Mouse (Mus musculus): ENCODE results near the gene Atp1a3. TPM values are rescaled to one million over a fixed set of nuclear protein-coding genes. Genes with fewer than 3 reads are reported as not detected.

Gene Atp1a3
- total RNA-seq, 2 experiments from 2014 or later: 1.9 to 4.0 TPM

DNA sequence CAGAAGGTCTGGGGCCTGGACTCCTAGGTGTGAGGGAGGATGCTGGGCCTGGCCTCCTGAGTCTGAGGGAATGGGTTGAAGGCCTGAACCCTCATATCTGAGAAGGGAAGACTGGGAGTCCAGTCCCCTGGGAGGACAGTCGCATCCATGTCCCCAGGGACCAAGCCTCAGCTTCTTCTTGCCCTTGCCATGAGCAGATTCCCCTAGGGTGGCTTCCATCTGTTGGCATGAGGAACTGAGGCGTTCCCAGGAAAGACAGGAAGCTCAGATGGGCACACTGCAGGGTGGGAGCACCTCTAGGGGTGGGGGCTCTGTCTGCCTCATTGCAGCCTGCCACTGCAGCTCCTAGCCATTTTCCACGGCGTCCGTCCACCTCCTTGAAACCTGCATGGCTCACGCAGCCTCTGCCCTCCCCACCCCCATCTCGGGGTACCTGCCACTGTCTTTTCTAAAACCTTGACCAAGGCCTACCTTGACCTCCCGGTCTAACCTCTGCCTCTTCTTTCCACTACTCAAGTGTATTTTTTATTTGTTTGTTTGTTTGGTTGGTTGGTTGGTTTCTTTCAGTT, 1.9 kb downstream of the Atp1a3 start:
- DNase-seq: no peak

GRCm38 (mm10) chr7:25003291-25003690, 2.5 kb downstream of the Atp1a3 start:
- no peak for DNase-seq

DNA sequence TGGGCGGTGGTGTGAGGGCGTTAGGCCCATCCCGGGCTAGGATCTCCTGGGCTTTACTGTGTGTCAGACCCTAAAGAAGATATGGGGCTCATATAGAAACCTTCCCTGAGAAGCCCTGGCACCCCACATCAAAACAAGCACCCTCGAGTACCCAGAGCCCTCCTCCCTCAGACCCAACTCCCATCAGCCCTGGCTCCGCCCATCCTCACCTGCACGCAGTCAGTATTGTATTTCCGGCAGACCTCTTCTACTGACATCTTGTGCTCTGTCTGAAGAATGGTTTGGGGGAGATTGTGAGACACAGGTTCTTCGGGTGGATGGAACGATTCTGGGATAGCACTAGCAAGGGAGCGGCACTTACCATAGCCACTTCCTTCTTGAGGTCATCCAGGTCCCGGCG, 5.0 kb downstream of the Atp1a3 start:
- DNase-seq: no peak

GRCm38 (mm10) chr7:25000211-25000610, 5.5 kb downstream of the Atp1a3 start:
- DNase-seq: no peak

DNA sequence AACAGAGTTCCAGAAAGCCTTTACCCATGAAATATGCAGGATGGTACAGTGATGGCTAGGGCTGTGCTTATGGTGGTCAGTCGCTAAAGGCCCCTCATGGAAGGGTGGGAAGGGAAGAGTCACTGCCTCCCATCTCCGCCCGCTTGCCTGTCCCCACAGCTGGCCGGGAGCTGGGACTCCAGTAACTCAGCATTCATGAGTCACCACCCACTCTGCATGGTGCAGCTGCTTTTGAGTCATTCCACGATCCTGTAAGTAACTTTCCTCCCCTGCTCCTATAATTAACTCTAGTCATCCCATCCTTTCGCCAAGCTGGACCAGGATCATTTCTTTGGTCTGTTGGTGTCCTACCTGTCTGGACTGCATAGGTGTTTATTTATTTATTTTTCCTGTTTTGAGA, 12.7 kb downstream of the Atp1a3 start:
- DNase-seq: no peak

DNA sequence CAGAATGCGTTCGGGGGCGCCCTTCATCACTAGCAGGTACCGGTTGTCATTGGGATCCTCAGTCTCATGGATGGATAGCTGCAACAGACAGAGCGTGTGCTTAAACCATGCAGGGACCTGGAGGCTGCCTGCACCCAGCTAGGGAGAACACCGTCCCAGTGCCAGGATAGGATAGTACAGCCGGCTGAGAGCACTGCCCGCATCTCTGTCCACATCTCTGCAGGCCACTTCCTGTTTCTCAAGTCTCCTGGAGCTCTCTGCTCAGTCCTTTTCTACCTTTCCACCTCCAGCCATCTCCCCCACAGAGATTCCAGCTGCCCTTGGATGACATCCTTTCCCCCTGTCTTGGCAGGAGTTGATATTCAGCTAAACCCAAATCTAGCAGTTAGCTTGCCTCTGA, 15.3 kb downstream of the Atp1a3 start:
- no peak for DNase-seq

- no peak for DNase-seq
Measured at GRCm38 (mm10) chr7:24987941-24988340, 17.8 kb downstream of the Atp1a3 start.

GRCm38 (mm10) chr7:24985799-24986198, 20.0 kb downstream of the Atp1a3 start:
- no peak for DNase-seq

DNA sequence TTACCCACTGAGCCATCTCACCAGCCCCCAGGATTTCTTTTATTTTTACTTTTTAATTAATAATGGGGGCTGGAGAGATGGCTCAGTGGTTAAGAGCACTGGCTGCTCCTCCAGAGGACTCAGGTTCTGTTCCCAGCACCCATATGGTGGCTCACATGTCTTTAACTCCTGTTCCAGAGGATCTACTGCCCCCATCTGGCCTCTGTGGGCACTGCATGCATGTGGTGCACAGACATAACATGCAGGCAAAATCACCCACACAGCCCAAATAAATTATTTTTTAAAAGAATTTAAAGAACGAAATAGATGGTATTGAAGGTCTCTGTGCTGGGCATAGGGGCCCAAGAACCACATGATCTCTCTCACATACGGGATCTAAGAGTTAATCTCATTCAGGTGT, 21.5 kb downstream of the Atp1a3 start:
- no peak for DNase-seq

DNA sequence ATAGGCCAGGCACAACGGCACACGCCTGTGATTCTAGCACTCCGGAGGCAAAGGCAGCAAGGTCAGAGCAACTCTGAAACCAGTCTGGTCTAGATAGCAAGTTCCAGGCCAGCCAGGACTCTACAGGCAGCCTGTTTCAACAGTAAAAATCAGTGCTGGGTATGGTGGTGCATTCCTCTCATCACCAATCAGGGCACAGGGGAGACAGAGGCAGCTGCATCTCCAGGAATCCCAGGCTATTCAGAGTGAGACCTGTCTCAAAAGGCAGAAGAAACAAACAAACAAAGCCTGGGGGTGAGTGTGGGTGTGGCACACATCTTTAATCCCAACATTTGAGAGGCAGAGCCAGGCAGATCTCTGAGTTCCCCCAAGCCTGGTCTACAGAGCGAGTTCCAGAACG, 22.4 kb downstream of the Atp1a3 start:
- DNase-seq: no peak

DNA sequence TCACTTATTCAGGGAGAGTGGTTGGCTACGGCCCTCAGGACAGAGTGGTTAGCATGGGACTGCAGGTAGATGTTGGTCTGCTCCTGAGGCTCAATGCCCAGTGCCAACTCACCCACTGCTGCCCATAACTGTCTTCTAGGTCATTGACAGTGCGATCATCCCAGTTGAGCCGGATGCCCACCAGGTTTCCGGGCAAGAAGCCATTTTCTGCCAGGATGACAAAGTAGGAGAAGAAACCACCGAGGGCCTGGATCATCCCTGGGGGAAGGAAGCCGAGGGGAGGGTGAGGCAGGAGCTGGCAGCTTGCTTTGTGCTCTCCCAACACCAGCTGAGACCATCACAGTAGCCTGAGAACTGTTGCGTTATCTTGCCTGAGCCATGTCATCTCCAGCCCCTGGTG, 25.3 kb downstream of the Atp1a3 start:
- DNase-seq: no peak

GRCm38 (mm10) chr7:24978781-24979180, 27.0 kb downstream of the Atp1a3 start:
- DNase-seq: no peak

DNA sequence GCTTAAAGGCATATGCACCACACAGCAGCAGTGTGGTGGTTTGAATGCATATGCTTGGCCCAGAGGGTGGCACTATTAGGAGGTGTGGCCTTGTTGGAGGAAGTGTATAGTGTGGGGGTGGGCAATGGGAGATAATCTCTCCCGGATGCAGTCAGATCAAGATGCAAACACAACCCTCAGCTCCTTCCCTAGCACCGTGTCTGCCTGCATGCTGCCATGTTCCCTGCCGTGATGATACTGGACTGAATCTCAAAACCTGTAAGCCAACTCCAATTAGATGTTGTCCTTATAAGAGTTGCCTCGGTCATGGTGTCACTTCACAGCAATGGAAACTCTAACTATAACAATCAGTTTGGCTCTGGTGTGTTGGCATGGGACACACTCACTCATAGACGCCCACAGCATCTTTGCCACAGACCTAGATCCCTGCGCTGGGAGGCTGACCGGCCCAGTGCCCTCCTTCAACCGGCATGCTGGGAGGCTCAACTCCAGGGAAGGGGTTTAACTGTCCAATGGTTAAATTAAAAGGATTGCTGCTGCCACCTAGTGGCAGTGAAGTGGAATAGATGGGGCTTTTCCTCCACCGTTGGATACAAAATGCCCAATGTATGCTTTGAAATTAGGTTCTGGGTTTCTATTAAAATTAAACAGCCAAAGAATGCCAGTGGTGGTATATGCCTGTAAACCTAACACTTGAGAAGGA, 30.7 kb downstream of the Atp1a3 start:
- DNase-seq: no peak

GRCm38 (mm10) chr7:24973902-24974301, 31.9 kb downstream of the Atp1a3 start:
- DNase-seq: no peak

DNA sequence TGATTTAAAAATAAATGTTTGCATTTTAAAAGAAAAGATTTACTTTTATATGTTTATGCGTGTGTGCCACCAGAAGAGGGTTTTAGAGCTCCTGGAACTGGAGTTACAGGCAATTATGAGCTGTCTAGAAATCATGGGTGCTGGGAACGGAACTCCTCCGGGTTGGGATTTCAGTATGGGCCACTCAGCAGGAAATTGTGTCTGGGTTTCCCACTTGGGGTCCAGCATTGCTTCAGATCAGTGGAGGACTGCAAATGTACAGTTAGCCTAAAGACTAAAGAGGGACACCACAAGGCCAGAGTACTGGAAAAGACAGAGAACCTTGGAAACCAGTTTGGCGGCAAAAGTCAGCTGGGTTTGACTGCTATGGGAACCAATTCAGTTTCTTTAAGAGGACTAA, 32.5 kb downstream of the Atp1a3 start:
- DNase-seq: no peak

DNA sequence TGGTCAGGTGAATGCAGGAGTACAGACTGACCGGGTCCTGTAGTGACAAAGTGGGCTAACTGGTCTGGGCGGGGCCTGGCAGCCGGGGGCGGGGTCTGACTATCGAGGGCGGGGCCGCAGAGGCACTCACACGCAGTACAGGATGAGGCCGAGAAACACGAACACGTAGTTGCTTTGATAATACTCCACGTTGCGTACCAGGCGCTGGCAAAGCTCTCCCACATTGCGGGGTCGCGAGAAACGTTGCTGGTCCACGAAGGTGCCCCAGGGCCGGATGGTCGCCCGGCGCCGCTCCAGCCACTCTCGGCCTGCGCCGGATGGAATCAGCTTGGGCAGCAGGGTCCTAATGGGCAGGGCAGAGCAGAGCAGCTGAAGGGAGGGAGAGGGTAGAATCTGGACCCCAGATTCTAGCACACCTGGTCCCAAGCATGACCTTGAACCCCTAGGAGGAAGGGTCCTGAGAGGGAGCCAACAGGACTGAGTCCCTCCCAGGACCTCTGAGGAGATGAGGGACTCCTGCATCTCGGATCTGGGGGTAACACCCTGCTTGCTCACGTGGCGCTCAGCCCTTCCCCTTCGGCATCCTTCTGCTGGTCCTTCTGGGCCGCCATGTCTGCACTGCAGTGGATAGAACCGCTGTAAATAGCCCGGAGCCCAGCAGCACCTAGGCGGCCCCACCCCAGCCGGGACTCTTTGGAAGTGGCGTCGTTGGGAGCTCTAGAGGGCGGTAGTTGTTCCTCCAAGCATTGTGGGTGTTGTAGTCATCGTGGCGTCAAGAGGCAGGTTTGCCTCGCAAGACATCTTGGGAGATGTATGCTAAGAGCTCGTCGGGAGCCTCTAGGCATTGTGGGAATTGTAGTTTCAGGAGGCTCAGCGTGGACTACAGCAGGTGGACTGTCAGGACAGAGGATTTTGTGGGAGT, 33.5 kb downstream of the Atp1a3 start, which contains the start of gene Rabac1:
TSS of gene Rabac1 (minus strand) at position 783 of the 922 bp plus-strand sequence.
- peak; percentile 83 for DNase-seq

DNA sequence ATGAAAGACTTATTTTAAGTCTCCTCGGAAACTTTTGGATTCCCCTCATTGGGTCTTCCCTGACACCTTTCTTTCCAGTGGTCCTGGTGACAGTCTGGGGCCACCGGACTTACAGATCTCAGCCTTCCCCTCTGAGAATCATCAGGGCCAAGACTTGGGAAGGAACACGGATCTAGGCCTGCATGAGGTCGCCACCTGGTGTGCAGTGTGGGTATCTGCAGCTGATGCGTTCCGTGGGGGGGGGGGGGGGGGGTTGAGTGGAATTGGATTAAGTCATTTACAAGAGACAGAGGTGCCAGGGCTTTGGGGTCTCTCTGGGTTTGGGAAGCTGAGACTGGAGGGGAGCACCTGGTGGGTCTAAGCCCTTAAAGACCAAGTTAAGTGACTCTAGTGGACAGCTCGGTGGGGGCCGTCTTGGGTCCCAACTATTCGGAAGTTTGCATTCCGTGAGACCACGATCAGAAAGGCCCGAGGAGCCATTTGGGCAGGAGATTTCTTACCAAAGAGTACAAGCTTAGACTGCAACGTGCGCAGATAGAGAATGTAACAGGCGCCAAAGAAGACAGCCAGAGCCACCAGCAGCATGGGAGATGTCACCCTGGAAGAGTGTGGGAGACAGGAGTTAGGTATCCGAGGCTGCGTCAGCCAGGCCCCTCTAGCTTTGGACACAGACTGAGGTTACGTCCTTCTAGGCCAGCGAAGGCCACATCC, 34.3 kb downstream of the Atp1a3 start:
- peak; percentile 15 for DNase-seq

DNA sequence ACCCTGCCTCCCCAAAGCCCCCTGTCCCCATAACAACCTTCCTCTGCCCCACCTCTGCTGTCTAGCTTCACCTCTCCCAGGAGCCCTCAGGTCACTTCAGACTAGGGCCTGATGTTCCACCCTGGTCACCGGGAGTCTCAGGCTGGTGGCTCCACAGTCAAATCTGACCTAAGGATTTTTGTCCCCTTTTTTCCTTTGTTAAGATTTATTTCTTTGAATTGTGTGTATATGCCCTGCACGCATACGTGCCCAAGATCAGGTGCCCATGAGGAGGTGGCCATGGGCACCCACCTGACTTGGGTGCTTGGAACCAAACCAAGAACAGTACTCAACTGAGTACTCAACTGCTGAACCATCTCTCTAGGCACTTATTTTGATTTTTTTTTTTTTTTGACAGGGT, 35.4 kb downstream of the Atp1a3 start:
- no peak for DNase-seq

- no peak for DNase-seq
Measured at GRCm38 (mm10) chr7:24969805-24970204, 36.0 kb downstream of the Atp1a3 start.

DNA sequence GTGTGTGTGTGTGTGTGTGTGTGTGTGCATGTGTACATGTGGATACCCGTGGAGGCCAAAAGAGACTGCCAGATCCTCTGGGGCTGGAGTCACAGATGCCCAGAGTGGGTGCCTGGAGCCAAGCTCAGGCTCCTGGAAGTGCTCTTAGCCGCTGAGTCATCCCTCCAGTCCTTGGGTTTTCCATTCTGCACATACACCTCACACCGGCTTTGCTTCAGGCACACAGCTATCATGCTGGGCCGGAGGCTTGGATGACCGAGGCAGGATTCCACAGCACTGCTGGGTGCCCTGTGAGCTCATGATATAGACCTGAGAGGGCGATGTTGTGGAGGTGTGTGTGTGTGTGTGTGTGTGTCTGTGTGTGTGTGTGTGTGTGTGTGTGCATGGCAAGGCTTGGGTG, 37.3 kb downstream of the Atp1a3 start:
- no peak for DNase-seq

DNA sequence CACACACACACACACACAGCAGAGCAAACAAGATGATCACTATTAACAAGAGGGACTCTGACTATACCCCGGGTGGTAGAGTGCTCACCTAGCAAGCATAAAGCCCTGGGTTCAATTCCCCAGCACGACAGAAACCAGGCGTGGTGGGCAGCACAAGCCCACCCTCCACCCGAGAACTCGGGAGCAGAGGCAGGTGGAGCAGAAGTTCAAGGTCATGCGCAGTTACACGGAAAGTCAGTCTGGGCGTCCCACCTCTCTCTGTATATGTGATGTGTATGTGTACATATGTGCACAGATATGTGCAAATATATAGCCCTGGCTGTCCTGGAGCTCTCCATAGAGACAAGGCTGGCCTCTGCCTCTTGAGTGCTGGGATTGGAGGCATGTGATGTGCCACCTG, 37.8 kb downstream of the Atp1a3 start:
- no peak for DNase-seq

DNA sequence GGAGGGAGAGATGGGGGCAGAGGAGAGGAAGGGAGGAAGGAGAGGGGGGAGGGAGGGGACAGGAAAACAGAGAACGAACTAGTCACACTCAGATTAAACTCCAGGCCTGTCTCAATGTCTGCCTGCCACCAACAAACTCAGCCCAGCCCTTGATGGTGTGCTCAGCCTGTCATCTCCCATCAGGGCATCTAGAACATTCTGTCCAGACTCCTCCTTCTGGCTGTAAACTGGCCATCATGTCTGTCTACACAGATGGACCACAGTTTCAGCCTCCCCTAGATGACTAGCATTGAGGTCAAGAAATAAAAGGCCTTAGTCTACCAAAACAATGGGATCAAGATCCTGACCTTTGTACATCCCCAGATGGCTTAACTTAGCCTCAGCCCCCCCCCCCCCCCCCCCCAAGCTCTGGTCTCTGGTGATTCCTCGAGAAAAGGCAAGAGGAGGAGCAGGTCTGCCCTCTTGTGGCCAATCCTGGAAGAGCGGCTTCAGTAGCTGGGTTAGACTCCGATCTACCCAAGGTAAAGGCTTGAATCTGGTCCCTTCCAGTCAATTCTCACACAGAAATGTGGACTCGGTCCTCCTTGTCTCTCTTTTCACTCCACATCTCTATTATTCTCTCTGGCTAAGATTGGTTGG, 40.7 kb downstream of the Atp1a3 start:
- peak; percentile 83 for DNase-seq
